ENCODE assay signal across 10 mouse cellular contexts in the genomic region with DNA sequence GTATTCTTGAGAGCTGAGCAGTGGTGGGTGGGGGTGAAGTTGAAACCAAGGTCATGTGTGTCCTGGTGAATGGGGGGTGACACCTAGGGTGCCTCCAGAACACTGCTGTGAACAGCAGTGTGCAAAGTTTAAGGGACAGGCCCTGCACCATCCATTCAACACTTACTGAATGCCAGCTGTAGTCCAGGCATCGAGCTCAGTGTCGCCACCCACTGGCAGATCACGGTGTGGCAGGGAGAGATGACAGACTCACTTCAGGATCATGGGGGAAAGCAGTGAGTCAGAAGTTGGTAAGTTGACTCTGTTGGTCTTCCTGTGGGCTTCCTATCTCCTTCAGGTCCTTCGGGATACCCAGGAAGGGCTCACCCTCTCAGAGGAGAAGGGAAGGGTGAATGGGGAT. TPM values are rescaled to one million over a fixed set of nuclear protein-coding genes. Genes with fewer than 3 reads are reported as not detected.
A peak's percentile ranks its signal among the peaks of the same experiment; 100 is the strongest.
DNase-seq lines count a peak whose midpoint lies in the region; ATAC-seq and TF ChIP-seq lines count a peak whose summit lies in the region.
"Had no signal": no experiment of that assay in that cellular context is flagged by ENCODE, and none has a peak within 500 bp of the region (broad histone marks: within the 10 kb centered on the region; RNA-seq: fewer than 3 reads in every experiment).

No protein-coding gene starts in this region.

- TF ChIP-seq CTCF in MEL (IDR thresholded peaks at IDR 0.05 in 2 of 3, conservative IDR thresholded peaks at IDR 0.05 in 1 of 3; ENCODE audit: control insufficient read depth in 1 of 3, insufficient read depth in 1 of 3, low read depth in 2 of 3, low read length in 3 of 3, poor library complexity in 1 of 3, severe bottlenecking in 1 of 3): peak; percentile 81 to 99 (median 90)

- peak; percentile 66 for DNase-seq in CD4-positive, CD25-positive, alpha-beta regulatory T cell, adult 2 months (ENCODE audit: low read depth, low spot score)
- peak; percentile 25 to 48 for DNase-seq in layer of hippocampus, adult 18-20 months (ENCODE audit: low spot score in 2 of 2)
- no peak for DNase-seq in layer of hippocampus, adult 9-11 months
- peak; percentile 62 for DNase-seq in MEL (ENCODE audit: low read depth, low spot score)
- DNase-seq in ovary, postnatal 10 days (ENCODE audit: low spot score): no peak

- no peak for TF ChIP-seq EP300 in MEL (IDR thresholded peaks at IDR 0.05; ENCODE audit: low read depth in 1 of 2, low read length in 2 of 2)

- H3K36me3 ChIP-seq in MEL (ENCODE audit: control insufficient read depth in 1 of 2, insufficient read depth in 2 of 2, low read length in 2 of 2): no peaks in the 10 kb centered on the region

- no peaks in the 10 kb centered on the region for H3K4me1 ChIP-seq in MEL (ENCODE audit: control insufficient read depth in 1 of 2, insufficient read depth in 2 of 2, low read length in 2 of 2)

- H3K9me3 ChIP-seq in MEL (replicated peaks; ENCODE audit: insufficient read depth, low read length): no peaks in the 10 kb centered on the region

- no peaks in the 10 kb centered on the region for H3K79me2 ChIP-seq in MEL (ENCODE audit: control insufficient read depth, insufficient read depth, low read length, poor library complexity)

- peak; percentile 35 for TF ChIP-seq RAD21 in MEL (IDR thresholded peaks at IDR 0.05; ENCODE audit: low read depth, low read length)

- H3K27me3 ChIP-seq in MEL (ENCODE audit: control insufficient read depth in 1 of 2, insufficient read depth in 2 of 2, low read length in 2 of 2): peaks cover 14 to 24% of the 10 kb centered on the region in 2 experiments

- no peak overlapping the region for H3K27ac ChIP-seq in MEL (ENCODE audit: control insufficient read depth, low read depth, low read length)
- H3K27ac ChIP-seq: macrophage had no signal

- H3K4me3 ChIP-seq in MEL (ENCODE audit: control insufficient read depth in 1 of 2, insufficient read depth in 1 of 2, low read depth in 2 of 2, low read length in 2 of 2): no peak overlapping the region

- no peak for TF ChIP-seq POLR2A in MEL (IDR thresholded peaks at IDR 0.05; ENCODE audit: control insufficient read depth in 1 of 2, insufficient read depth in 1 of 2, low read depth in 1 of 2, low read length in 2 of 2, poor library complexity in 1 of 2)

- no peak overlapping the region for H3K9ac ChIP-seq in MEL (ENCODE audit: control insufficient read depth, low read depth, low read length, poor library complexity, severe bottlenecking)

- ATAC-seq in CD4-positive, CD25-positive, alpha-beta regulatory T cell, adult 4 months: no peak
- ATAC-seq in common myeloid progenitor, adult 5-6 weeks (replicated peaks; ENCODE audit: low read depth, poor library complexity, severe bottlenecking): peak; percentile 64
- ATAC-seq in megakaryocyte, adult 5-6 weeks (ENCODE audit: poor library complexity, severe bottlenecking): peak; percentile 75

TF ChIP-seq in MEL, 35 proteins besides CTCF, POLR2A, EP300 and RAD21:
- TF ChIP-seq UBTF (IDR thresholded peaks at IDR 0.05; ENCODE audit: borderline replicate concordance, insufficient read depth, low read depth, low read length) (no peak), GABPA (IDR thresholded peaks at IDR 0.05; ENCODE audit: low read depth, low read length) (no peak), ZC3H11A (IDR thresholded peaks at IDR 0.05; ENCODE audit: low read depth, low read length) (peak; percentile 35), ZMIZ1 (IDR thresholded peaks at IDR 0.05; ENCODE audit: low read depth, low read length) (no peak), SMC3 (IDR thresholded peaks at IDR 0.05; ENCODE audit: low read depth, low read length) (peak; percentile 79), ETS1 (IDR thresholded peaks at IDR 0.05; ENCODE audit: low read depth, low read length) (no peak), BHLHE40 (IDR thresholded peaks at IDR 0.05; ENCODE audit: borderline replicate concordance, low read depth, low read length) (0 out of 2 replicates have a peak, but pooled peaks have one; percentile 17), E2F4 (IDR thresholded peaks at IDR 0.05; ENCODE audit: borderline replicate concordance, low read depth, low read length) (no peak), POLR2AphosphoS5 (IDR thresholded peaks at IDR 0.05; ENCODE audit: borderline replicate concordance, low read depth, low read length) (no peak)

RNA-seq across cellular contexts. Expression of gene Foxs1, which starts 6.8 kb away (rescaled TPM):
- not detected for polyA plus RNA-seq in CD4-positive, CD25-positive, alpha-beta regulatory T cell, adult 4 months (2017; shearing (Covaris generic))
- total RNA-seq in layer of hippocampus, adult 18-20 months (2021): under 1 TPM; 0.58 to 0.89 TPM
- total RNA-seq in MEL (2012; rRNA removed): not detected in 2 replicates
- polyA plus RNA-seq in MEL (2012; ENCODE audit: insufficient read depth in 1 of 2, insufficient read length in 2 of 2, low read depth in 1 of 2, low replicate concordance in 2 of 2, missing spikeins in 1 of 2): not detected
- total RNA-seq in common myeloid progenitor, adult 5-6 weeks (2017): not detected in 2 replicates
- total RNA-seq in megakaryocyte, adult 5-6 weeks (2015): not detected in 2 replicates
- not detected in 2 replicates for total RNA-seq in megakaryocyte, adult 5-6 weeks (2017)
- polyA plus RNA-seq: macrophage had no signal

RNA-seq across cellular contexts. Expression of gene Dusp15, which starts 11.7 kb away (rescaled TPM):
- under 1 TPM in 1 of 2 experiments, not detected in 1; 0.11 TPM for polyA plus RNA-seq in CD4-positive, CD25-positive, alpha-beta regulatory T cell, adult 4 months (2017; shearing (Covaris generic))
- total RNA-seq in layer of hippocampus, adult 18-20 months (2021): 10 to 100 TPM in 1 of 2 experiments, 1 to 10 TPM in 1; 10.0 to 10.8 TPM
- not detected in 2 replicates for total RNA-seq in MEL (2012; rRNA removed)
- not detected for polyA plus RNA-seq in MEL (2012; ENCODE audit: insufficient read depth in 1 of 2, insufficient read length in 2 of 2, low read depth in 1 of 2, low replicate concordance in 2 of 2, missing spikeins in 1 of 2)
- total RNA-seq in common myeloid progenitor, adult 5-6 weeks (2017): not detected in 2 replicates
- total RNA-seq in megakaryocyte, adult 5-6 weeks (2015): not detected in 2 replicates
- total RNA-seq in megakaryocyte, adult 5-6 weeks (2017): not detected in 2 replicates
- total RNA-seq: heart, adult 18-20 months had no signal
- polyA plus RNA-seq: macrophage had no signal

RNA-seq across cellular contexts. Expression of gene Ttll9, which starts 22.4 kb away (rescaled TPM):
- 1 to 10 TPM in 1 of 2 experiments, under 1 TPM in 1; 0.78 to 2.0 TPM for polyA plus RNA-seq in CD4-positive, CD25-positive, alpha-beta regulatory T cell, adult 4 months (2017; shearing (Covaris generic))
- total RNA-seq in layer of hippocampus, adult 18-20 months (2021): 1 to 10 TPM in 1 of 2 experiments, under 1 TPM in 1; 0.94 to 1.3 TPM
- 0.10 and 0.19 TPM in 2 replicates for total RNA-seq in MEL (2012; rRNA removed)
- under 1 TPM in 1 of 2 experiments, not detected in 1; 0.07 TPM for polyA plus RNA-seq in MEL (2012; ENCODE audit: insufficient read depth in 1 of 2, insufficient read length in 2 of 2, low read depth in 1 of 2, low replicate concordance in 2 of 2, missing spikeins in 1 of 2)
- total RNA-seq in common myeloid progenitor, adult 5-6 weeks (2017): 0.50 and 1.6 TPM in 2 replicates
- total RNA-seq in megakaryocyte, adult 5-6 weeks (2015): 0.38 TPM in 1 of 2 replicates, not detected in the other
- 0.28 TPM in 1 of 2 replicates, not detected in the other for total RNA-seq in megakaryocyte, adult 5-6 weeks (2017)
- total RNA-seq: heart, adult 18-20 months had no signal
- polyA plus RNA-seq: macrophage had no signal

RNA-seq across cellular contexts. Expression of gene Mylk2, which starts 28.7 kb away (rescaled TPM):
- not detected for polyA plus RNA-seq in CD4-positive, CD25-positive, alpha-beta regulatory T cell, adult 4 months (2017; shearing (Covaris generic))
- total RNA-seq in layer of hippocampus, adult 18-20 months (2021): not detected
- total RNA-seq in MEL (2012; rRNA removed): not detected in 2 replicates
- polyA plus RNA-seq in MEL (2012; ENCODE audit: insufficient read depth in 1 of 2, insufficient read length in 2 of 2, low read depth in 1 of 2, low replicate concordance in 2 of 2, missing spikeins in 1 of 2): not detected
- total RNA-seq in common myeloid progenitor, adult 5-6 weeks (2017): not detected in 2 replicates
- not detected in 2 replicates for total RNA-seq in megakaryocyte, adult 5-6 weeks (2015)
- total RNA-seq in megakaryocyte, adult 5-6 weeks (2017): not detected in 2 replicates
- polyA plus RNA-seq: macrophage had no signal

Comparison
In these comparisons a context has a peak if more than half of its experiments do, and no peak if none do; other contexts are left out.
1. DNase-seq: peak in CD4-positive, CD25-positive, alpha-beta regulatory T cell, adult 2 months (single experiment), layer of hippocampus, adult 18-20 months (2 of 2) and MEL (single experiment); none in layer of hippocampus, adult 9-11 months (single experiment) and ovary, postnatal 10 days (single experiment).
2. RNA of gene Dusp15, which starts 11.7 kb away (total RNA-seq): 10.0 to 10.8 TPM in layer of hippocampus, adult 18-20 months; not detected in MEL, not detected in common myeloid progenitor, adult 5-6 weeks and not detected in megakaryocyte, adult 5-6 weeks; every median in the first group is over 10 times any median in the second.